Mouse (Mus musculus) liver, embryonic 14.5 days (tissue): Measurements from ENCODE around the gene Cacna1d. TPM values are rescaled to one million over a fixed set of nuclear protein-coding genes. Genes with fewer than 3 reads are reported as not detected.

ENCODE experiments used
- ATAC-seq: fragments of 200-750 bp; cut with Nextera tagmentation; 2 replicates; pipeline ENCODE4 v1.8.0; 2017; ENCODE audit warnings: moderate number of reproducible peaks, mild to moderate bottlenecking, moderate library complexity; ENCODE audit not compliant: insufficient read depth
- DNase-seq, 3 experiments: peaks; one replicate each; pipeline ENCODE4 v3.0.0-alpha.2; 2012 to 2013; ENCODE audit warnings: low read depth in 3 of 3, low spot score in 3 of 3
- H3K27ac ChIP-seq: fragments of 300-500 bp; sonication (generic); 2 replicates; pipeline ENCODE4 v1.5.1; 2014; ENCODE audit warnings: moderate library complexity, mild to moderate bottlenecking, control low read depth, inconsistent platforms
- H3K27me3 ChIP-seq: fragments of 300-500 bp; sonication (generic); 2 replicates; pipeline ENCODE4 v1.6.1; 2014; ENCODE audit warnings: mild to moderate bottlenecking, low read length, moderate library complexity; ENCODE audit not compliant: control insufficient read depth, insufficient read depth
- H3K36me3 ChIP-seq: fragments of 300-500 bp; sonication (generic); replicated peaks from 2 replicates; pipeline ENCODE4 v1.6.1; 2014; ENCODE audit warnings: low read depth; ENCODE audit not compliant: control insufficient read depth, insufficient read depth
- H3K4me1 ChIP-seq, 2 experiments: fragments of 200-500 bp in 1 of 2; fragments of 300-500 bp in 1 of 2; sonication (generic) in 1 of 2; replicated peaks; 2 replicates each; pipeline ENCODE4 v1.6.1; 2012 to 2014; ENCODE audit warnings: antibody characterized with exemption in 1 of 2, inconsistent platforms in 1 of 2, low read length in 1 of 2; ENCODE audit not compliant: control insufficient read depth in 2 of 2, insufficient read depth in 2 of 2
- H3K4me2 ChIP-seq: fragments of 300-500 bp; sonication (generic); 2 replicates; pipeline ENCODE4 v1.6.1; 2014; ENCODE audit warnings: low read depth, mild to moderate bottlenecking, control low read depth, moderate library complexity
- H3K4me3 ChIP-seq, 2 experiments: fragments of 200-500 bp in 1 of 2; fragments of 300-500 bp in 1 of 2; sonication (generic) in 1 of 2; 2 replicates each; pipeline ENCODE4 v1.5.1; 2012 to 2014; ENCODE audit warnings: low read depth in 2 of 2, low read length in 2 of 2, mild to moderate bottlenecking in 2 of 2, control low read depth in 1 of 2, inconsistent platforms in 1 of 2, moderate library complexity in 1 of 2; ENCODE audit not compliant: insufficient read depth in 1 of 2
- H3K9ac ChIP-seq: fragments of 300-500 bp; sonication (generic); replicated peaks from 2 replicates; pipeline ENCODE4 v1.6.1; 2014; ENCODE audit warnings: mild to moderate bottlenecking, control low read depth, moderate library complexity
- H3K9me3 ChIP-seq: fragments of 300-500 bp; sonication (generic); 2 replicates; pipeline ENCODE4 v1.6.1; 2016; ENCODE audit warnings: low read length, mixed read lengths; ENCODE audit not compliant: control insufficient read depth
- CTCF ChIP-seq: IDR thresholded peaks from 2 replicates; pipeline ENCODE4 v1.5.1; 2016; ENCODE audit warnings: antibody characterized with exemption, low read depth, control low read depth
- EP300 ChIP-seq: IDR thresholded peaks from 2 replicates; pipeline ENCODE4 v1.6.1; 2016; ENCODE audit warnings: antibody characterized with exemption, low read depth
- WGBS: fragments of 180-500 bp; shearing (Covaris S2); extraction: QIAGEN DNeasy Blood & Tissue Kit; methylation state at CpG from one replicate; pipeline ENCODE4 v1.1.7; 2014; ENCODE audit not compliant: insufficient replicate concordance; 5-methylcytosine and 5-hydroxymethylcytosine counted together
- polyA plus RNA-seq, 2 experiments: library from polyadenylated mRNA; depleted of rRNA in 1 of 2; stranded (reverse) in 1 of 2; unstranded in 1 of 2; fragments of >200 nt; fragmentation: Nextera tagmentation in 1 of 2; extraction: Ambion mirVana in 1 of 2; gene quantifications; 2 replicates each; pipeline versions ENCODE4 v1.2.1 to v1.2.3; 2012 to 2014

Gene Cacna1d
- polyA plus RNA-seq, 2 experiments: 0.17 TPM

GRCm38 (mm10) chr14:30133684-30134083 lies 357.6 kb downstream of the Cacna1d start:
- H3K27me3 ChIP-seq: no peaks in the 10 kb centered on the region
- no peak for TF ChIP-seq EP300
- 0 out of 2 replicates have a peak, but pooled peaks have one; percentile 26 for TF ChIP-seq CTCF
- DNase-seq: no peak
- H3K9ac ChIP-seq: no peak overlapping the region
- H3K4me1 ChIP-seq: no peaks in the 10 kb centered on the region
- no peak overlapping the region for H3K27ac ChIP-seq
- no peaks in the 10 kb centered on the region for H3K9me3 ChIP-seq
- no peak overlapping the region for H3K4me3 ChIP-seq
- no peak for ATAC-seq
- 50% methylated on average over 3 of the region's 3 CpGs for WGBS
- no peak overlapping the region for H3K4me2 ChIP-seq
- H3K36me3 ChIP-seq: no peaks in the 10 kb centered on the region

DNA sequence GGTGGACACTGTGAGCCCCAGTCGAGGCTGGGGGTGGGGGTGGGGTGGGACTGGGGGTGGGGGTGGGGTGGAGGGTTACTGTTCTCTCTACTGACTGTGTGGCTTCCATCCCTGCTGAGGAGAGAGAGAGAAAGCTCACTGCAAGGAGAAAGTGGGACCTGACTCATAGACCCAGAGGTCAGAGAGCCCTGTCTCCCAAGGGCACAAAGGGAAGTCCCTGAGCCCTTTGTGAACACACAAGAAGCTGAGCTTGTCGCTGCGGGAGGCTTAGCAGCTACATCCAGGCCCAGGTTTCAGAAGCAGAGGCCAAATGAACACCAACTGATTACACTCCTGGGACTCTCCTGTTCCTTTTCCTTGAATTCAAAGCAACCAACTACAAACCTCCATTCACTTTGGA lies 360.0 kb downstream of the Cacna1d start:
- Histone ChIP-seq H3K4me2 (no peak overlapping the region), H3K4me1 (no peaks in the 10 kb centered on the region), H3K4me3 (no peak overlapping the region), H3K27ac (no peak overlapping the region), H3K9ac (no peak overlapping the region), H3K36me3 (no peaks in the 10 kb centered on the region), H3K27me3 (no peaks in the 10 kb centered on the region), H3K9me3 (no peaks in the 10 kb centered on the region)
- whole genome bisulfite sequencing: 33% methylated on average over 3 of the region's 3 CpGs
- ATAC-seq (no peak), DNase-seq (no peak)
- TF ChIP-seq CTCF: no peak
- TF ChIP-seq EP300: no peak

GRCm38 (mm10) chr14:30130092-30130491 lies 361.2 kb downstream of the Cacna1d start:
- Histone ChIP-seq H3K27ac (no peak overlapping the region), H3K4me2 (no peak overlapping the region), H3K9me3 (no peaks in the 10 kb centered on the region), H3K9ac (no peak overlapping the region), H3K36me3 (no peaks in the 10 kb centered on the region), H3K4me1 (no peaks in the 10 kb centered on the region), H3K27me3 (no peaks in the 10 kb centered on the region), H3K4me3 (no peak overlapping the region)
- ATAC-seq (no peak), DNase-seq (no peak)
- 72% methylated on average over 9 of the region's 9 CpGs for WGBS
- TF ChIP-seq CTCF: no peak
- no peak for TF ChIP-seq EP300

DNA sequence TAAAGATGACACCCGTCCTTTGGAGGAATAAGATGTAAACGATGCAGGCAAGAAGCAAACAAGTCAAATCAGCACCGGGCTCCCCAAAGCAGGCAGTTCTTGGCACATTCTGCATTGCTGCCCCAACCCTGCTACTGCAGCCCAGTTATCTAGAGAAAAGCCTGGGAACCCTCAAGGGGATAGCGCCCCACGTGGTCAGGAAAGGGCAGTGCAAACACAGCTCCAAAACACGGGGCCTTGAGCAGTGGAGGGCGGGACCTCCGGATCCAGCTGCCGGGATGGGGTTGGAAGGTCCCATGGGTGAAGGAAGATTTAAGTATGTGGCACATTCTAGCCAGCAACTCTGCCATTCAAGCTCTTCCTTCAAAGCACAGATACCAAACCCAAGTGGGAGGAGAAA lies 361.9 kb downstream of the Cacna1d start:
- no peak overlapping the region for H3K4me2 ChIP-seq
- no peaks in the 10 kb centered on the region for H3K9me3 ChIP-seq
- DNase-seq (peak in 2 of 3 experiments; percentile 4 to 10), ATAC-seq (no peak)
- TF ChIP-seq EP300: no peak
- TF ChIP-seq CTCF: peak; percentile 84
- no peaks in the 10 kb centered on the region for H3K36me3 ChIP-seq
- no peaks in the 10 kb centered on the region for H3K27me3 ChIP-seq
- no peak overlapping the region for H3K27ac ChIP-seq
- WGBS: 32% methylated on average over 9 of the region's 9 CpGs
- H3K4me3 ChIP-seq: no peak overlapping the region
- no peak overlapping the region for H3K9ac ChIP-seq
- H3K4me1 ChIP-seq: no peaks in the 10 kb centered on the region

DNA sequence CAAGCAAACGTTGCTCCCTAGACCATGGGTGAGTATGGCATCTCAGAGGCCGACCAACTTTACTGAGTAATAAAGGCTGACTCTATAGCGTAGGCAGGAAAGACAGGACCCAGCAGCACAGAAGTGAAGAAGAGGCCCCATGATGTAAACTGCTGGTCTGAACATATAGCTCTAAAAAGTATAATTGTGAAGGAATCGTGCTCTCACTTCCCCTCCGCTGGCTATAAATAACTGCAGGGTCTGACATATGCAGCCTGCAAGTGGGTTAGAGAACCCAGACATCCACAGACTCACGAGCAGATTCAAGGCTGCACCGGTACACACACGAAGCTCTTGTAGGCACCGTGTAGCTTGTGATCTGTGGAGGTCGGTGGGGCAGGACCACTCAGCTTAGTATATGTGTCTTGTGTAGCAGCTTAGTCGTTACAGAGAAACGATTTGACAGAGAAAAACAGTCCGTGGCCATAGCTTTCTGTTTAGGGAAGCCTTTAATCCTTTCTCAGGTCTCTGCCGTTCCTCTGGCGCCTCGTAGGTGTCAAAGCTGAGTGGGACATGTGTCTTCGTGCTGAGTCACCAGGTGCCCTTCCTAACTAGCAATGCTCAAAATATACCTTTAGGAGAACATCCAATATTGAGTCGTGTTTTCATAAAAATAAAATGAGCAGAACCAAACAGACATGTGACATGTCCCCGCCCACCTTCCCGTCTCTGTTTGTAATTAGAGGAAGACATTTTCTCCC lies 366.1 kb downstream of the Cacna1d start:
- Histone ChIP-seq H3K4me2 (no peak overlapping the region), H3K36me3 (no peaks in the 10 kb centered on the region), H3K9me3 (no peaks in the 10 kb centered on the region), H3K27me3 (no peaks in the 10 kb centered on the region), H3K9ac (no peak overlapping the region), H3K4me1 (no peaks in the 10 kb centered on the region), H3K27ac (no peak overlapping the region), H3K4me3 (no peak overlapping the region)
- ATAC-seq (no peak), DNase-seq (no peak)
- TF ChIP-seq EP300 (no peak), CTCF (no peak)
- 55% methylated on average over 20 of the region's 20 CpGs for WGBS
